Mouse (Mus musculus) CH12.LX (cell line): ENCODE data around the gene St6gal2. TPM values are rescaled to one million over a fixed set of nuclear protein-coding genes. Genes with fewer than 3 reads are reported as not detected.

Experiments
- DNase-seq: peaks from one replicate; pipeline ENCODE4 v3.0.0-alpha.2; 2013; ENCODE audit errors: extremely low read depth
- H3K27ac ChIP-seq: 2 replicates; pipeline ENCODE4 v1.5.1; 2012; ENCODE audit warnings: low read depth, mild to moderate bottlenecking, control low read depth, moderate library complexity; ENCODE audit not compliant: insufficient read depth
- H3K27me3 ChIP-seq: replicated peaks from 2 replicates; pipeline ENCODE3; 2012; ENCODE audit warnings: inconsistent platforms
- H3K36me3 ChIP-seq, 2 experiments: replicated peaks in 1 of 2; 2 replicates each; pipeline versions ENCODE3 to v1.6.1; 2012; ENCODE audit warnings: inconsistent platforms in 1 of 2, low read length in 1 of 2, mild to moderate bottlenecking in 1 of 2, mixed read lengths in 1 of 2, moderate library complexity in 1 of 2; ENCODE audit not compliant: control insufficient read depth in 1 of 2, insufficient read depth in 1 of 2
- H3K4me1 ChIP-seq, 2 experiments: 2 replicates each; pipeline ENCODE4 v1.6.1; 2012; ENCODE audit warnings: inconsistent platforms in 1 of 2, moderate library complexity in 1 of 2; ENCODE audit not compliant: insufficient read depth in 2 of 2, control insufficient read depth in 1 of 2
- H3K4me2 ChIP-seq: 2 replicates; pipeline ENCODE4 v1.6.1; 2012; ENCODE audit warnings: low read depth, mild to moderate bottlenecking, control low read depth; ENCODE audit not compliant: poor library complexity, insufficient read depth, severe bottlenecking
- H3K4me3 ChIP-seq, 3 experiments: fragments of 150-350 bp in 1 of 3; sonication (generic) in 1 of 3; replicated peaks in 1 of 3; 2 replicates each; pipeline versions ENCODE3 to v1.5.1; 2011 to 2012; ENCODE audit warnings: low read depth in 2 of 3, low read length in 2 of 3, mild to moderate bottlenecking in 2 of 3, moderate library complexity in 2 of 3, control low read depth in 1 of 3, improper control_type of control experiment in 1 of 3, inconsistent platforms in 1 of 3, mixed read lengths in 1 of 3; ENCODE audit not compliant: poor library complexity in 1 of 3
- H3K79me2 ChIP-seq: replicated peaks from 2 replicates; pipeline ENCODE4 v1.6.1; 2012; ENCODE audit warnings: mild to moderate bottlenecking, moderate library complexity; ENCODE audit not compliant: control insufficient read depth, poor library complexity, insufficient read depth, severe bottlenecking; ENCODE audit errors: extremely low read depth
- H3K9ac ChIP-seq: 2 replicates; pipeline ENCODE4 v1.6.1; 2012; ENCODE audit warnings: low read depth, mild to moderate bottlenecking, control low read depth, moderate library complexity; ENCODE audit not compliant: insufficient read depth
- H3K9me3 ChIP-seq: replicated peaks from 2 replicates; pipeline ENCODE3; 2012; ENCODE audit warnings: low read length, inconsistent platforms, mixed read lengths
- CHD1 ChIP-seq: IDR thresholded peaks from 2 replicates; pipeline ENCODE4 v1.6.1; 2012; ENCODE audit warnings: low read depth, low read length, improper control_type of control experiment, inconsistent platforms
- CHD2 ChIP-seq: IDR thresholded peaks from 2 replicates; pipeline ENCODE4 v1.6.1; 2011; ENCODE audit warnings: low read length, improper control_type of control experiment
- CTCF ChIP-seq, 2 experiments: IDR thresholded peaks in 1 of 2; conservative IDR thresholded peaks in 1 of 2; 2 replicates each; pipeline ENCODE4 v1.5.1; 2011 to 2012; ENCODE audit warnings: low read depth in 2 of 2, low read length in 2 of 2, improper control_type of control experiment in 1 of 2, inconsistent platforms in 1 of 2, mild to moderate bottlenecking in 1 of 2, moderate library complexity in 1 of 2
- E2F4 ChIP-seq: IDR thresholded peaks from 2 replicates; pipeline ENCODE4 v1.6.1; 2011; ENCODE audit warnings: low read depth, low read length, improper control_type of control experiment; ENCODE audit not compliant: insufficient replicate concordance
- EP300 ChIP-seq: IDR thresholded peaks from 2 replicates; pipeline ENCODE4 v1.6.1; 2011; ENCODE audit warnings: low read length, improper control_type of control experiment
- ETS1 ChIP-seq: conservative IDR thresholded peaks from 2 replicates; pipeline ENCODE4 v1.6.1; 2012; ENCODE audit warnings: low read depth, mild to moderate bottlenecking, inconsistent platforms, low read length, improper control_type of control experiment, moderate library complexity
- HCFC1 ChIP-seq: IDR thresholded peaks from 2 replicates; pipeline ENCODE4 v1.6.1; 2012; ENCODE audit warnings: low read depth, mild to moderate bottlenecking, inconsistent platforms, low read length, improper control_type of control experiment
- IRF4 ChIP-seq: IDR thresholded peaks from 2 replicates; pipeline ENCODE4 v1.6.1; 2014; ENCODE audit warnings: low read depth, mild to moderate bottlenecking, inconsistent platforms, low read length, improper control_type of control experiment
- JUND ChIP-seq: conservative IDR thresholded peaks from 2 replicates; pipeline ENCODE4 v1.6.1; 2011; ENCODE audit warnings: low read depth, low read length, improper control_type of control experiment
- KAT2A ChIP-seq: IDR thresholded peaks from 2 replicates; pipeline ENCODE4 v1.6.1; 2012; ENCODE audit warnings: low read length, improper control_type of control experiment, inconsistent platforms; ENCODE audit not compliant: insufficient replicate concordance
- MAX ChIP-seq: IDR thresholded peaks from 2 replicates; pipeline ENCODE4 v1.6.1; 2011; ENCODE audit warnings: low read length, improper control_type of control experiment
- MAZ ChIP-seq: IDR thresholded peaks from 2 replicates; pipeline ENCODE4 v1.6.1; 2012; ENCODE audit warnings: low read depth, mild to moderate bottlenecking, inconsistent platforms, low read length, improper control_type of control experiment, moderate library complexity
- MEF2A ChIP-seq: IDR thresholded peaks from 2 replicates; pipeline ENCODE4 v1.6.1; 2014; ENCODE audit warnings: low read depth, mild to moderate bottlenecking, inconsistent platforms, low read length, improper control_type of control experiment, borderline replicate concordance
- MYC ChIP-seq: IDR thresholded peaks from 2 replicates; pipeline ENCODE4 v1.6.1; 2011; ENCODE audit warnings: low read depth, mild to moderate bottlenecking, improper control_type of control experiment, low read length
- NELFE ChIP-seq: IDR thresholded peaks from 2 replicates; pipeline ENCODE4 v1.6.1; 2011; ENCODE audit warnings: low read depth, low read length, improper control_type of control experiment
- NRF1 ChIP-seq: IDR thresholded peaks from 2 replicates; pipeline ENCODE4 v1.6.1; 2014; ENCODE audit warnings: low read depth, mild to moderate bottlenecking, inconsistent platforms, low read length, improper control_type of control experiment, moderate library complexity
- PAX5 ChIP-seq: IDR thresholded peaks from 2 replicates; pipeline ENCODE4 v1.6.1; 2012; ENCODE audit warnings: low read length, inconsistent platforms, mixed read lengths
- POLR2A ChIP-seq: IDR thresholded peaks from 2 replicates; pipeline ENCODE4 v1.6.1; 2011; ENCODE audit warnings: low read depth, mild to moderate bottlenecking, improper control_type of control experiment, low read length
- RCOR1 ChIP-seq: conservative IDR thresholded peaks from 2 replicates; pipeline ENCODE4 v1.6.1; 2012; ENCODE audit warnings: low read depth, mild to moderate bottlenecking, inconsistent platforms, low read length, improper control_type of control experiment
- TBP ChIP-seq: conservative IDR thresholded peaks from 2 replicates; pipeline ENCODE4 v1.6.1; 2011; ENCODE audit warnings: low read depth, low read length, improper control_type of control experiment
- TCF12 ChIP-seq: IDR thresholded peaks from 2 replicates; pipeline ENCODE4 v1.6.1; 2014; ENCODE audit warnings: low read depth, mild to moderate bottlenecking, inconsistent platforms, low read length, improper control_type of control experiment
- USF1 ChIP-seq: IDR thresholded peaks from 2 replicates; pipeline ENCODE4 v1.6.1; 2014; ENCODE audit warnings: low read depth, mild to moderate bottlenecking, inconsistent platforms, low read length, improper control_type of control experiment
- ZKSCAN1 ChIP-seq: IDR thresholded peaks from 2 replicates; pipeline ENCODE4 v1.6.1; 2012; ENCODE audit warnings: low read depth, inconsistent platforms, low read length, improper control_type of control experiment, borderline replicate concordance
- ZMIZ1 ChIP-seq: IDR thresholded peaks from 2 replicates; pipeline ENCODE4 v1.6.1; 2012; ENCODE audit warnings: low read depth, mild to moderate bottlenecking, inconsistent platforms, low read length, improper control_type of control experiment
- dilution Hi-C: fragments of 300-500 bp; cut with MboI; formaldehyde crosslinking; loops from 2 replicates; pipeline ENCODE4 v1.14.3; 2020; ENCODE audit warnings: low sequenced_read_pairs; ENCODE audit not compliant: extremely low pct_unique_long_range_greater_than_20kb, extremely low pct_ligation_motif_present
- in situ Hi-C: fragments of 300-500 bp; cut with MboI; formaldehyde crosslinking; loops from 3 replicates; pipeline ENCODE4 v1.14.3; 2019; ENCODE audit warnings: low sequenced_read_pairs, low pct_ligation_motif_present, low pct_unique_long_range_greater_than_20kb, mixed read lengths
- polyA plus RNA-seq: library from polyadenylated mRNA; unstranded; fragments of >175 nt; gene quantifications from 2 replicates; pipeline ENCODE4 v1.2.1, GENCODE M21; 2012; ENCODE audit warnings: low read depth; ENCODE audit not compliant: insufficient read length
- total RNA-seq, 2 experiments: library from RNA; depleted of rRNA; stranded (reverse); fragments of 300-350 nt in 1 of 2; fragments of >200 nt in 1 of 2; gene quantifications; 2 replicates each; pipeline ENCODE4 v1.2.3; 2012 to 2014

St6gal2 gene
- total and polyA plus RNA-seq, 3 experiments, result not detected

DNA sequence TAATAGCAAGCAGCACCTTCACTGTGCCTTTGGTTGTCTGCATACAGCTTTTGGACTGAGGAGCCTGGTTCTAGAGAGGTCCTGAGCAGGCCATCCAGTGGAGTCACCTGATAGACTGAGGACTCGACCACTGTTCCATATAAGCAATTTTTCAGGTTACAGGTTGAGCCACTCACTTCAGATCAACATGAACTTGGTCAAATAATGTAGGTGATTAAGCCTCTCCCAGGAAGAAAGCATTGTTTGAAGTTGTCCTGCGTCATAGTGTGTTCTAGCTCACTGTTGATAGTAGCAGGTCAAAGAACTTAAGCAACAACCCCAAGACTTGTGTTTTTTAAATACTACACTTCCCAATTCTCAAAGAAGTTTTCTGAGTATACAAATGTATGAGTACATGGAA is 5.8 kb downstream of the St6gal2 start:
- Histone ChIP-seq H3K4me1 (peaks cover 3 to 21% of the 10 kb centered on the region in 2 experiments; a peak in 3 of 4 replicates), H3K9ac (no peak overlapping the region), H3K27ac (no peak overlapping the region), H3K36me3 (no peaks in the 10 kb centered on the region), H3K4me3 (no peak overlapping the region), H3K9me3 (no peaks in the 10 kb centered on the region), H3K4me2 (no peak overlapping the region), H3K27me3 (no peaks in the 10 kb centered on the region), H3K79me2 (no peaks in the 10 kb centered on the region)
- DNase-seq, result no peak
- TF ChIP-seq MEF2A (no peak), ZMIZ1 (no peak), POLR2A (no peak), CHD1 (no peak), ETS1 (no peak), TCF12 (no peak), TBP (no peak), CTCF (conservative IDR thresholded peaks at IDR 0.05 in 1 of 2, IDR thresholded peaks at IDR 0.05 in 1 of 2; ENCODE audit: low read depth in 2 of 2, low read length in 2 of 2) (no peak), MAZ (no peak), NRF1 (no peak), MAX (no peak), ZKSCAN1 (no peak), KAT2A (no peak), IRF4 (no peak), USF1 (no peak), CHD2 (no peak), NELFE (no peak), JUND (no peak), EP300 (no peak), PAX5 (no peak)
- dilution Hi-C loops, result no loop called here
- in situ Hi-C loops, result no loop called here

DNA sequence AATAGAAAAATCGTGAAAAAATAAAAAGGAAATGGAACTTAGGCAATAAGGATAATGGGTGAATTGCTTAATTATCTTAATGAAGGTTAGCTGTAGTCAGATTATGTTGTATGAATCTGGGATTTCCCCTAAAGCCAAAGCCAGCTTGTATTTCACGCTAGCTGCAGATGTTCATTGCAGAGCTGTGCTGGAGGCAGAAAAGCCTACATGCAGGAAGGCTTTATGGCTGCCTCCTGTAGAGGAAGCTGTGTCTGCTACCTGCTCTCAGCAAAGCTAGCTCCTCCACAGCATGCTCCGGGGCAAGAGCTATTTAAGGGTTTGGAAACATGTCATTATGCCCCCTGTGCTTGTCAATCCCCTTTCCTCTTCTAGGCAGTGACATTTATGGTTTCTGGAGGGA is 9.3 kb downstream of the St6gal2 start:
- Histone ChIP-seq H3K9me3 (no peaks in the 10 kb centered on the region), H3K79me2 (no peaks in the 10 kb centered on the region), H3K27ac (0 out of 2 replicates have a peak overlapping the region, but pooled peaks have one; percentile 9), H3K36me3 (no peaks in the 10 kb centered on the region), H3K4me2 (peak overlapping the region; percentile 75), H3K4me1 (peaks cover 9 to 33% of the 10 kb centered on the region in 2 experiments), H3K4me3 (no peak overlapping the region), H3K9ac (no peak overlapping the region), H3K27me3 (no peaks in the 10 kb centered on the region)
- dilution Hi-C loops, result no loop called here
- no peak for TF ChIP-seq MEF2A
- TF ChIP-seq MYC, result no peak
- no peak for TF ChIP-seq TBP
- TF ChIP-seq EP300, result no peak; the same call in none of the 2 replicates
- TF ChIP-seq RCOR1, result no peak
- no peak for TF ChIP-seq HCFC1
- no peak for TF ChIP-seq ETS1
- no peak for TF ChIP-seq E2F4
- TF ChIP-seq PAX5, result no peak
- TF ChIP-seq TCF12, result no peak
- TF ChIP-seq POLR2A, result no peak
- DNase-seq, result peak; percentile 59
- in situ Hi-C loops, result no loop called here
